Mouse (Mus musculus) hindlimb bud, embryonic 11.5 days (tissue): ENCODE results near the gene Harbi1.

Source experiments
- DNase-seq: peaks from one replicate; pipeline ENCODE4 v3.0.0-alpha.2; 2012; ENCODE audit warnings: low read depth, low spot score; ENCODE audit errors: extremely low spot score

The Harbi1 gene

DNA sequence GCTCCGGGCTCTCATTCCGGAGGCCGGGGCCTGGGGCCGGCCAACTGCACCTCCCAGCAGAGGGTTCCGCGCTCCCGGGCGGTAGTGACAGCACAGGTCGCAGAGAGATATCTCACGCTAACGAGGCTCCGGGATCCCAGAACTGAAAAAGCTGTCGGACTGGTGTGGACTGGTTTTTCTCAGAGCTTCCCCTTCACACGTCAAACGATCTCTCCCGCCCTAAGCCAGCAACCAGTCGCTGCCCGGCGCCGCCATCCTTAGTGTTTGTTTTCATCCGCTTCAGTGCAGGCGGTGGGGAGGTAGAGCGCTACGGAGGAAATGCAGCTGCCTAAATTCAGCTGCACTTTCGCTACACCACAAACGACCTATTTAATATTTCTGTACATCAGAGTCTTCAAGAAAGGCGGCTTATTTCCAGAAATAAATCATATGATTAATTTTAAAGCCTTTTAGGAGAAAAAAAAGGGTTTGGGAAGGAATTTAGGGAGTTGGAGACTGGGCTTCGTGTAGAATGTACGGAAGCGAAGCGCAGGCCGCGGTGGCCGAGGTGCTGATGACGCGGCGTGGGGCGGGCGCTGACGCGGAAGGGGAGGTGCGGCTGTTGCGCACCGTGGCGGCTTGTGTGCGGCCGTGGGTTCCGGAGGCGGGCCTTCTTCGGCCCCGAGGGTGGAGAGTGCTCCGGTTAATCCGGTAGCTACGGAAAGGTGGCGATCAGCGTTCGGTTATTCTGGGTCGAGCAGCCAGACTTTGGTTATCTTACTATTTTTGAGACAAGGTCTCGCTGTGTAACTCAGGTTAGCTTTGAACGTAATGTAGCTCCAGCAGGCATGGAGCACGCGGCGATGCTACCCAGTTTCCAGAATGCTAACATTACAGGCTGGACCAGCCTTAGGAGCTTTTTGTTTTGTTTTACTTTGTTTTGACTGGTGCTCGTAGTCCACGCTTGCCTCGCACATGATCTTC lies at the start of gene Harbi1, which contains the start of gene Atg13:
Gene Harbi1, plus strand, starts transcription at position 581 of the 963 bp plus-strand sequence.
Gene Atg13, minus strand, starts transcription at position 305 of the 963 bp plus-strand sequence.
- peak; percentile 96 for DNase-seq

DNA sequence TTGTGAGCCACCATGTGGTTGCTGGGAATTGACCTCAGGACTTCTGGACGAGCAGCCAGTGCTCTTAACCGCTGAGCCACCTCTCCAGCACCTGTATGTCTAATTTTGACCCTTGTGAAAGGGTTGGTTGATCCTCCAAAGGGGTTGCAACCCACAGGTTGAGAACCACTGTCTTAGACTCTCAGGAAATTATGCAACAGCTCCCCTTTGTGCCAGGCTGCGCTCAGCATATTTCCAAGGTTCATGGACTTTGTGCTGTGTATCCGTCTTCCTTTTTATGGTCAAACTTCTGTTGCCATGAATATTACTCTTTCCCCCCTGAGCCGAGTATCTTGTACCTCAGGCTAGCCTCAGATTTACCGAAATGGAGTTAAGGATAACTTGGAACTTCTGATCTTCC lies 49.7 kb upstream of the Harbi1 start:
- DNase-seq, result no peak

DNA sequence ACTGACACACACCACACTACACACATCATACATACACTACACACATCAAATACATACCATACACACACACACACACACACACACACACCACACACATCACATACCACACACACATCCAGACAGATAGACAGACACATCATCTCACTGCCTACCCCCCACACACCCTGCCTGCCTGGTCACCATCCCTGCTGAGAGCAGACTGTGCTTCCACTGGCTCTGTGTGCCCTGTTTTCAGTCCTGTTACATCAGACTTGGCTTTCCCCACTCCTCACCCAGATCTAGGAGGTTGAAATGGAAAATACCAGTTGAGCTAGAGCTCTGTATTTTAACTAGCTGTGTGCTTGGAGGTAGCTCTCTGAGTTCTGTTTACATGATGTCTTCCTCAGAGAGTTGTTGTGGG lies 45.9 kb upstream of the Harbi1 start:
- no peak for DNase-seq

DNA sequence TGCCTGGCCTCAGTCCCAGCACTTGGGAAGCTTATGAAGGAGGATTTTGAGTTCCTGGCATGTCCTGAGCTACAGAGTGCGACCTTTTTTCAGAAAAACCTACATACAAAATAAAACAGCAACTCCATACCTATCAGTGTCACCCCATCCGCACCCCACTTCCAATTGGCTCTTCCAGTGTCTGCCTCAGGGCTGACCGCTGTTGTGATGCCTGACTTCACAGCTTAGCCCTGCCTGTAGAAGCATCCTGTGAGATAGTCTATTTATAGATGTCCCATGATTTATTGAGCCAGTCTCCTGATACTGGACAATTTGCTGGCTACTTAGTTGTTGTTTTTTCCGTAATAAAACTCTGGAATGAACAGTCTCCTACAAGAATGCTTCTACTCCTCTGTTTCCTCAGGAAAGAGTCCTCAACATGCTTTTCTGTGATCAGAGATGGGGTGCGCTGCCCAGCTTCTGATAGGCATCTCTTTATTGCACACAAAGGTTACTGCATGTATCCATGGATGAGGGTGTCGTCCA lies 44.2 kb upstream of the Harbi1 start:
- DNase-seq, result no peak

DNA sequence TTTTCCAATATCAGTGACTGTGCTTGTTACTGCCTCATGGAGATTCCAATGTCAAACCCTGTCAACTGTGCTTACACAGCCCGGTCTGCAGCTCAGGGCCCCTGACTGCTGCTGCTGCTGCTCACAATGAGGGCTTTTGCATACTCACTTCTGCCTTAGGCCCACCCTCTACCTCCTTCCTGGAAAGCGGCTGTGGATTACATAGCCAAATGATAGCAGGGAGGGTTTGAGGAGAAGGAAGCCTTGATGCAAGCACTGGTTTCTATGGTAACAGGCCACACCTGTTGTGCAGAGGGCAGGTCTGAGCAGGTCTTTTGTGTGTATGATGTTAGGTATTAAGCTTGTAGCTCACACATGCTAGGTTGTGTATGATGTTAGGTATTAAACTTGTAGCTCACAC lies 42.9 kb upstream of the Harbi1 start:
- no peak for DNase-seq

DNA sequence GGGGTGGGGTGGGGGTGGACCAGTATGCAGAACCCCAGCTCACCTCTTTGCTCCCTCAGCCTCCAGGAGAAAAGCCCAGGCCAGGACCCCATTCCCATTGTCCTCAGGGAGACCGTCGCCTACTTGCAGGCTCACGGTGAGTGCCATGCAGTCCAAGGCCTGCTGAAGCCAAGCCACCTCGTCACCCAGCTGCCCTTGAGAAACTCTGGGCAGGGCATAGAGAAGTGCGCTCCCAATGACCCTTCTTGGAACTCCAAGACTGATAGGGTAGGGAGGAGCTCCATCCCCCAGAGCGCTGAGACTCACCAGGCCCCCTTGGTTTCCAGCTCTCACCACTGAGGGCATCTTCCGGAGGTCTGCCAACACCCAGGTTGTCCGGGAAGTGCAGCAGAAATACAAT lies 41.3 kb upstream of the Harbi1 start:
- DNase-seq, result no peak

DNA sequence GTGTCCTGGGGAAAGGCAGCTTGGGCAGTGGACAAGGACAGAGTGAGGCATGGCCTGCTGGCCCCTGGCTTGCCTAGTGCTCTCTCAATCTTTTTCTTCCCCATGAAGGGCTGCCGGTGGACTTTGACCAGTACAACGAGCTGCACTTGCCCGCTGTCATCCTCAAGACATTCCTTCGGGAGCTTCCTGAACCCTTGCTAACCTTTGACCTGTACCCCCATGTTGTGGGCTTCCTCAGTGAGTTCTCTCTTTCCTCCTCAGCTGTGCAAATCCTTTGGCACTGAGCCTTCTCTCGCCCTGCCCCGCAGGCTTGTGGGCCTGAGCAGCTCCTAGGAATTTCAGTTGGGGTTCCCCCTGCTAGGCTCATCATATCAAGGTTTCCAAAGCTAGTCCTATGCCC lies 40.6 kb upstream of the Harbi1 start:
- DNase-seq, result no peak

DNA sequence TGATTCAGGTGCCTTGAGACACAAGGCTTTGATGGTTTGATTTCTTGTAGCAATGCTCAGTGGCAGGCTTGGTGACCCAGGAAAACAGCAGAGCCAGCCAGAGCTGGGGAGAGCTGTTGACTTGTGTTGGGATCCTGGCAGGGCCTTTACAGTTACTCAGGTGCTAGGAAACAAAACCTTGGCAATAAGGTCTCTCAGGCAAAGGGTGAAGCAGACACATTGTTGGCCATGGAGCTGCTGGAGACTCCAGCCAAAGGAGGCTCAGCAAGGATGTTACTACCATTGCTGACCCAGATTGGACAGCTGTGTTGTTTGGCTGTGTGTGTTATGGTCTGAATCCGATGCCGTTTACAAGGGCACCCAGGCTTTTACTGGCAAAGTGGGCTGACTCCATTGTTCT lies 37.1 kb upstream of the Harbi1 start:
- DNase-seq, result no peak

DNA sequence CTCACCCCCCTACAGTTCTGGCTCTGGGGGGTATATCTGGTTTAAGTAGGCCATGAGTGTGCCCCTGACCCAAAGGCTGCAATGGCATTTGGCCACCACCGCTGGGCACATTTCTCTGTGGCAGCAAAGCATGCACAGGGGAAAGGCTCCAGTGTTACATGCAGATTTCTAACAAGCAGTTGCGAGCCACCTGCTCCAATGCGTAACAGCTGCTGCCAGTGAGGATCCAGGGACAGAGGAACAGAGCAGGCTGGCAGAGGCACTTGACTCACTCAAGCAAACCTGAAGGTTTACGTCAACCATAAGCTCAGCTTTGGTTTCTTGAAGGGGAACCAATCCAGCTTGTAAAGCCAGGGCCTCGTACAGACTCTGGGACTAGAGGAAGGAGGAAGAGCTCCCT lies 35.8 kb upstream of the Harbi1 start:
- no peak for DNase-seq

DNA sequence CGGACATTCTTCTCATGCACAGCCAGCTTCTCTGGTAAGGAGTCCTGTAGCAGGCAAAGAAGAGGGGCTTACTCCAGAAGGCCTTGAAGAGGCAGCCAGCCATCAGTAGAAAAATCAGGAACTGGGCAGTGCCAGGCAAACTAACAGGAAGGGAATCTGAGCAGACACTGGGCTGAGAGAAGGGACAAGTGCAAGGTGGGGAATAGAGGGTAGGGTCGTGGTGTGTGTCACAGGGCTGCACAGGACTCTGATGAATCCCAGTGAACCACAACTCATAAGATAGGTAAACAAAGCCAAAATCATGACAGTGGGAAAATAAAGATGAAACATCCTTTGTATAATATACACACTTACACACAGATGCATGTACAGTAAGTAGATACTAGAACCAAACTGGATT lies 34.2 kb upstream of the Harbi1 start:
- DNase-seq, result no peak

DNA sequence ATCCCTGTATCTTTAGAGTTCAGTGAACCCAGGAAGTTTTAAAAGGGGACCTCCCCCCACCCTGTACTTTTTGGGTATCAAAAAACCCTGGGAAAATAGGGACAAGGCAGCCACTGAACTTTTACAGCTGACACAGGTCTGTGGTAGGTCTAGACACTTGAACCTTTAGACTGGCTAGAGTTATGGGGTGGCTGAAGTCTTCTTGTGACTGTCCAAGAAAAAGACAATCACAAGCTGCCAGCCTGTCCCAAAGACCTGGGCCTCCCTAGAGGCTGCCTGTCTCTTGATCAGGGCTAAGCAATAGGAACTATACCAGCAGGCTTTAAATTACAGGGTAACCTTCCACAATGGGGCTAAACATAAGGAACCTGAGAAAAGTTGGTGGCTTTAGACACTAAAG lies 33.7 kb upstream of the Harbi1 start:
- DNase-seq, result no peak

DNA sequence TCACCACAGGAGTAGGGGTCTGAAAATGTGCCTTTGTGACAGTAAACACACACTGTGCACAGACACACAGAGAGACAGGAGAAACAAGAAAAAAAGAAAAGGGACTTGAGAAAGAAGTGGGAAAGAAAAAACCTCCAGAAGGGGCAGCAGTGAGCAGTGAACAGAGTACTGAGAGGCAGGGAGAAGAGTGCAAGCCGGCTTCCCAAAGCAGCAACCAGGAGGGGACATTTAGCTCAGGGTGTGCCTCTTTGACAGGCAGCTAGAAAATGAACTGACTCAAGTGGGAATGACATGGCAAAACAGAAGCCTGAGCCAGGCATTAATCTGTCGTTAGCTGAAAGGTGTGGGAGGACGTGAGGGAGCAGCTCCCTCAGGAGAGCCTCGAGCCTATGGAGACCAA lies 27.8 kb upstream of the Harbi1 start:
- peak; percentile 14 for DNase-seq

DNA sequence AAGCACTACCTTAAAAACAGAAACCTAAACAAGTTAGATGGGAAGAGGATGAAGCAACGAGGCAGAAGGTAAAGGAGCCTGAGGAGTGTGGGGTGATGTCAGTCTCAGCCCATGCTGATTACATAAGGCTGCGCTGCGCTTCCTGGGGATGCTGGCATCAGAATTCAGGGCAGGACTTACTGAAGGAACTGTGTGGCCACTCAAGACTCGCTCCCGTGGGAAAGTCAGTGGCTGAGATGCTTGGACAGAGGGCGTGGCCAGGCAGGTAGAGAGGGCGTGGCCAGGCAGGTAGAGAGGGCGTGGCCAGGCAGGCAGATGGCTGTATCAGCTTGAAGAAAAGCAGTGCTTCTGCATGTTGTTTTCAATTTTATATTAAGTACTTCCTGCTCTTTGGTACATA lies 26.7 kb upstream of the Harbi1 start:
- DNase-seq, result no peak

DNA sequence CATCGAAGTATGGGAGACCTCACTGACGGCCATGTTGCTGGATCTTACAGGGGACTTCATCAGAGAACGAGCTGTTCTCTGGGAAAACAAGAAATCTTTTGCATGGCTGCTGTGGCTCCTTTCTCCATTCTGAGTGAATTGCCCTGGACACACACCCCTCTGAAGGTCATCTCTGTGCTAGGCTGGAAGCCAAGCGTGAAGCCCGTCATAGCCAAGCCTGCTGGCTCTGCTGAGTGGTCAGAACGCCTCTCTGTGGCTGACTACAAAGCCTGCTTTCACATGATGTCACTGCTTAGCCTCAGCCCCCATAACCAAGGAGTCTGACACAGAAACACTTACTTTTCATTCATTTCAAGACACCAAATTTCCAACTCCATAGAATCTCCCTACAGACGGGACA lies 21.2 kb upstream of the Harbi1 start:
- DNase-seq, result no peak

DNA sequence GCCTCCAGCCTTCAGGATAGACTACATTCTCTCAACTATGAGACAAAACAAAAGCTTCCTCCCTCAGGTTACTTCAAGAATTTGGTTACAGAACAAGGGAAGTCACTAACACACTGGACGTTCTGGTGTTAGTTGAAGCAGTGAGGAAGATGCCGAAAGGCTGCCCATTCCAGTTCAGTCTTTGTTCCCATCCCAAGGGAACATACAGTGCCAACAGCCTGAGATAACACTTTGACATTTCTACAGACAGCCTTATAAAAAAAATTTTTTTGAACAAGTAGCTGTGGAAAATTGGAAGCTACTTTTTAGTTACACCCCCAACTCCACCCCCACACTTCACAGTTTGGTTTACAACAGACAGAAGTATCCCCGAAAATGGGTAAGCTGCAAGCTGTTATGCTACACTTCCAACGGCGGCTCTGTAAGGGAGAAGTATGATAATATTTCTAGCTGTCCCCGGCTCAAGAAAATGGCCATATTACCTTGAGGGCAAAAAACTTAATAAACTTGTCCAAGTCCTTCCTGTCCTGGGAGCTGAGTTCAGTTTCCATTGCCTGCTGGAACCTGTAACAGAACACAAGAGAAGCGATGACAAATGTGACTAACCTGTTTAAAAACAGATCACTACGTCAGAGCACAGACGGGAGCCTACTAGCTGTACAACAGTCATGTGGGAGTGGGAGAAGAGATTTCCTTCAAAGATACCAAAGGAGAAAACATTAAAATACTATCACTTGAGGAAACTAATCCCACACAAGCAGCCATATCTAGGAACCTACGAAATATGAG lies 15.0 kb upstream of the Harbi1 start:
- DNase-seq, result no peak

DNA sequence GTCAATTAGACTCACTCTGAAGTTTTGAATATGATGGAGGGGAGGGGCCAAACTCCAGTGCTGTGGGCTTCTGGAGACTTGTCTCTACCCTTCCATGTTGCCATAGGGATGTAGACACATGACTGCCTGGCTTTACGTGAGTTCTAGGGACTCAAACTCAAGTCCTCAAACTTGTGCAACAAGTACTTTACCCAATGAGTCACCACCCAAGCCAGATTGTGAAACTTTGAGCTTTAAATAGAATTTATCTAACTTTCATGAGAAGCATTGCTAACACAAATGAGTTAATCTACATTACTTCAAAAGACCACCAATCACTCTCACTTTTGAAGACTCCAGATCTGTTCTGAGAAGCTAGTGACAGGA lies 14.4 kb upstream of the Harbi1 start:
- DNase-seq, result no peak

DNA sequence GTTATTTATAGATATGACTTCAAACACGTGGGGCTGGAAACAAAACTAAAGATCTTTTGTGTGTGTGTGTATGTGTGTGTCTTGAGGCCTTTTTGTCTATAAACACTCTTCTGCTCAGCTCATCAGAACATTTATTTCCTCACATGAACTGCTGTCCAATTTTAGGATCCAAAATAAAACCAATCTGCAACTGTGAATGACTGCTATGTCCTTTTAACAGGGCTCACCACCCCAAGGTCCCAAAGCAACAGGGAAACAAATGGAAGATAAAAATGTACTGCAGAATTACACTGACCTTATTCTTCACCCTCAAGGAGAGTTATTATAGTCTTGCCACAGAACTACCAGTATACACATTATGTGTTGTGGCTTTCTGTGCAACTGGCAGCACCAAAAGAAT lies 11.4 kb upstream of the Harbi1 start:
- no peak for DNase-seq

DNA sequence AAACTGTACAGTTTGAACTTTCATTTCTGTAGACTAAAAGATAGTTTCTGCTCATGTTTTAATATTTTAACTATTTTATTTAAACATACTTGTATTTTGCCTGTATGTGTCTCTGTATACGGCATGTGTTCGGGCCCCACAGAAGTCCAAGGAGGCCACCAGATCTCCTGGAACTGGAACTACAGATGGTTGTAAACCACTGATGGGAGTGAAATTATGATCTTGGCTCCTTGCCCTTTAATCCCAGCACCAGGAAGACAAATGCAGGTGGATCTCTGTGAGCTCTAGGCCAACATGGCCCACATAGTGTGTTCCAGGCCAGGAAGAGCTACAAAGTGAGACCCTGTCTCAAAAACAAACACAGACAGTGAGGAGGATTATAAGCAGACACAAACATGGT lies 9.3 kb upstream of the Harbi1 start:
- DNase-seq, result no peak

DNA sequence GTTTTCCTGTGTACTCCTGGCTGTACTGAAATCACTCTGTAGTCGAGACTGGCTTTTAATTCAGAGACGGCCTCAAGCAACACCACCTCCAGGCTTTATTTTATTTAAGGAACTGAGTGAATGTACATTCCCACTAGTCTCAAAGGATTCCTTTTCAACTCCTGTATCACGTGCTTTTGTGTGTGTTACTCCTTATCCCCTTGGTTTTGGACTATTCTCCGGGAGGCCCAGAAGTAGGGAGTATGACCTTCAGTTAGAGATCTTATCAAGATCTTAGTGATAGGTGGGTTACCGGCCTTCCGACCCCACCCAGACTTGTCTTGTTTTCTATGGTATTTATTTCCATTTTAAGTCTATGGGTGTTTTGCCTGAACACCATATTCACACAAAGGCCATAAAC lies 4.9 kb upstream of the Harbi1 start:
- no peak for DNase-seq

DNA sequence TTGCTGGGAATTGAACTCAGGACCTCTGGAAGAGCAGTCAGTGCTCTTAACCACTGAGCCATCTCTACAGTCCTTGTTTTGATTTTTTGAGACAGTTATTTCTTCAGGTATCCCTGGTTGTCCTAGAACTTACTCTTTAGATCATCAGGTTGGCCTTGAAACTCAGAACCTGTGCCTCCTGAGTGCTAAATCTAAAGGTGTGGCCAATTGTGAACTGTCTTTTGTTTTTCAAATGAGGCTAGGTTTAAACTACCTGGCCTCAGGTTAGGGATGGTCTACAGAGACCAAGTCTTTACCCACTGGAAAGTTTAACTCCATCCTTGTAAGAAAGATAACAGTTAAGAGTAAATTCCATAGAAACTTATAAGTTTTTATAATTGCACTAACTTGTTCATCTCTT lies 4.2 kb upstream of the Harbi1 start:
- DNase-seq, result no peak

DNA sequence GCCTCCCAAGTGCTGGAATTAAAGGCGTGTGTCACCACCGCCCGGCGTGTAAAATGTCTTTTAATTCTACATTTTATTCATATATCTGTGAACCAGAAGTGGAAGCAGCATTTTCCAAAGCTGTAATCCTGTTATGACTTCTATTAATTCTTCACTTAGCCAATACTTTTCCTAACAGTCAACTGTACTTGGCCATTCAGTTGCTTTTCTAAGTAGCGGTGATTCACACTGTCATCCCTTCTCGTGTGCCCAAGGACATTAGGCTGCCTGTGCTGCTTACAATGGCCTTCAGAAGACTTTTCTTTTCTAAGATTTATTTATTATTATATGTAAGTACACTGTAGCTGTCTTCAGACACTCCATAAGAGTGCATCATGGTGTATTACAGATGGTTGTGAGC lies 2.3 kb upstream of the Harbi1 start:
- no peak for DNase-seq
